Mouse (Mus musculus): ENCODE measurements at regions not wholly inside any gene's neighbourhood (a gene's known extent, or its start where the extent isn't known, plus 50 kb on each side); places are given as distances from the start of the nearest gene placed in this dataset.

DNA sequence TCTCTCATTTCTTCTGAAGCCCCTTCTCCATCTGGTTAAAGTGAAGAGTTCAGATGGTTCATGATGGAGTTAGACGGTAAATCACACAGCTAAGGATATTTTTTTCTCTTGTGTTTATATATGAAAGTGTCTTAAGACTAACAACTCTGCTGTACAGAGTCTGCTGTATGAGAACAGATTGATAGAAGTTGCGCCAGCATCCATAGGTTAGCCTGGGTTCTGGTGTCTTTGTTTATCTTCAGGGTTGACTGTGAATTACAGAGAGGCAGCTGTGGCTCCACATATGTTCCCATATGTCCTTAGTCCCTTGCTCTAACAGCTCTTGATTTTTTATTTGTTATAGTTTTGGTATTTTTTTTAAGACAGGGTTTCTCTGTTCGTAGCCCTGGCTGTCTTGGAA lies 334.9 kb upstream of the Api5 start:
- Histone ChIP-seq H3K9me3 (ENCODE audit: control insufficient read depth) (no peaks in the 10 kb centered on the region), H3K4me3 (ENCODE audit: low read depth, low read length) (no peak overlapping the region), H3K27me3 (replicated peaks; ENCODE audit: control insufficient read depth, insufficient read depth, low read length) (no peaks in the 10 kb centered on the region), H3K4me2 (replicated peaks; ENCODE audit: low read depth) (no peak overlapping the region), H3K9ac (ENCODE audit: low read depth, low read length) (no peak overlapping the region), H3K4me1 (replicated peaks; ENCODE audit: control insufficient read depth, insufficient read depth, low read length) (no peaks in the 10 kb centered on the region), H3K27ac (ENCODE audit: low read depth, low read length) (no peak overlapping the region), H3K36me3 (ENCODE audit: control insufficient read depth, insufficient read depth) (no peaks in the 10 kb centered on the region)
- WGBS: 50% methylated on average over 3 of the region's 3 CpGs
- no peak for ATAC-seq
- TF ChIP-seq CTCF (IDR thresholded peaks at IDR 0.05; ENCODE audit: low read depth): no peak

DNA sequence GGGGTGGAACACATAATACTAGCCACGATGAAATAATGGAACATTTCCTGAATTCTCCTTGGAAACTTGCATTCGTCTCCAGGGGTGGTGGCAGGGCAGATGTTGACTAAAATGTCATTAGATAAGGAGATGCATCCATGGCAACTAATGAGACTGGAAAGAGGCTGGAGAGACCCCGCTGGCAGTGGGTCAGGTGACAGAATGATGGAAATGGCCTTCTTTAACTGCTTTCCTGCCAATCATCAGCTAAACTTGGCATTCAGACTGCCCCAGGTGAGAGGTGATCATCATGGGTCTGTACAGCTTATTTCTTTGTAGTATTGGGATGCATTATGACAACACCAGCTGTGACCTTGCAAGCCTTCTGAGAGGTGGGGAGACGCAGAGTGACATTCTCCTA lies 334.3 kb upstream of the Api5 start:
- Histone ChIP-seq H3K9ac (ENCODE audit: low read depth, low read length) (no peak overlapping the region), H3K36me3 (ENCODE audit: control insufficient read depth, insufficient read depth) (no peaks in the 10 kb centered on the region), H3K4me2 (replicated peaks; ENCODE audit: low read depth) (no peak overlapping the region), H3K27me3 (replicated peaks; ENCODE audit: control insufficient read depth, insufficient read depth, low read length) (no peaks in the 10 kb centered on the region), H3K27ac (ENCODE audit: low read depth, low read length) (no peak overlapping the region), H3K4me1 (replicated peaks; ENCODE audit: control insufficient read depth, insufficient read depth, low read length) (no peaks in the 10 kb centered on the region), H3K9me3 (ENCODE audit: control insufficient read depth) (no peaks in the 10 kb centered on the region), H3K4me3 (ENCODE audit: low read depth, low read length) (no peak overlapping the region)
- ATAC-seq: no peak
- 46% methylated on average over 4 of the region's 4 CpGs for WGBS
- TF ChIP-seq CTCF (IDR thresholded peaks at IDR 0.05; ENCODE audit: low read depth): no peak

GRCm38 (mm10) chr2:94766524-94766923 lies 328.6 kb upstream of the Api5 start:
- TF ChIP-seq CTCF (IDR thresholded peaks at IDR 0.05; ENCODE audit: low read depth): peak; percentile 42
- no peaks in the 10 kb centered on the region for H3K36me3 ChIP-seq (ENCODE audit: control insufficient read depth, insufficient read depth)
- H3K4me3 ChIP-seq (ENCODE audit: low read depth, low read length): no peak overlapping the region
- H3K9me3 ChIP-seq (ENCODE audit: control insufficient read depth): no peaks in the 10 kb centered on the region
- no peaks in the 10 kb centered on the region for H3K27me3 ChIP-seq (replicated peaks; ENCODE audit: control insufficient read depth, insufficient read depth, low read length)
- 80% methylated on average over 2 of the region's 2 CpGs for WGBS
- no peak overlapping the region for H3K27ac ChIP-seq (ENCODE audit: low read depth, low read length)
- no peaks in the 10 kb centered on the region for H3K4me1 ChIP-seq (replicated peaks; ENCODE audit: control insufficient read depth, insufficient read depth, low read length)
- no peak overlapping the region for H3K4me2 ChIP-seq (replicated peaks; ENCODE audit: low read depth)
- H3K9ac ChIP-seq (ENCODE audit: low read depth, low read length): no peak overlapping the region
- no peak for ATAC-seq

GRCm38 (mm10) chr2:94764852-94765435 lies 327.0 kb upstream of the Api5 start:
- ATAC-seq: no peak
- Histone ChIP-seq H3K4me1 (replicated peaks; ENCODE audit: control insufficient read depth, insufficient read depth, low read length) (no peaks in the 10 kb centered on the region), H3K36me3 (ENCODE audit: control insufficient read depth, insufficient read depth) (no peaks in the 10 kb centered on the region), H3K4me3 (ENCODE audit: low read depth, low read length) (no peak overlapping the region), H3K9me3 (ENCODE audit: control insufficient read depth) (no peaks in the 10 kb centered on the region), H3K4me2 (replicated peaks; ENCODE audit: low read depth) (no peak overlapping the region), H3K27ac (ENCODE audit: low read depth, low read length) (no peak overlapping the region), H3K27me3 (replicated peaks; ENCODE audit: control insufficient read depth, insufficient read depth, low read length) (no peaks in the 10 kb centered on the region), H3K9ac (ENCODE audit: low read depth, low read length) (no peak overlapping the region)
- 49% methylated on average over 8 of the region's 8 CpGs for WGBS
- no peak for TF ChIP-seq CTCF (IDR thresholded peaks at IDR 0.05; ENCODE audit: low read depth)

- no peak for TF ChIP-seq CTCF (IDR thresholded peaks at IDR 0.05; ENCODE audit: low read depth)
- Histone ChIP-seq H3K9ac (ENCODE audit: low read depth, low read length) (no peak overlapping the region), H3K27me3 (replicated peaks; ENCODE audit: control insufficient read depth, insufficient read depth, low read length) (no peaks in the 10 kb centered on the region), H3K4me2 (replicated peaks; ENCODE audit: low read depth) (no peak overlapping the region), H3K4me1 (replicated peaks; ENCODE audit: control insufficient read depth, insufficient read depth, low read length) (no peaks in the 10 kb centered on the region), H3K36me3 (ENCODE audit: control insufficient read depth, insufficient read depth) (no peaks in the 10 kb centered on the region), H3K9me3 (ENCODE audit: control insufficient read depth) (no peaks in the 10 kb centered on the region), H3K4me3 (ENCODE audit: low read depth, low read length) (no peak overlapping the region), H3K27ac (ENCODE audit: low read depth, low read length) (no peak overlapping the region)
- 33% methylated on average over 3 of the region's 3 CpGs for WGBS
- ATAC-seq: no peak
Observed at GRCm38 (mm10) chr2:94764451-94764850, 326.5 kb upstream of the Api5 start.

- no peaks in the 10 kb centered on the region for H3K36me3 ChIP-seq (ENCODE audit: control insufficient read depth, insufficient read depth)
- H3K27me3 ChIP-seq (replicated peaks; ENCODE audit: control insufficient read depth, insufficient read depth, low read length): no peaks in the 10 kb centered on the region
- H3K4me2 ChIP-seq (replicated peaks; ENCODE audit: low read depth): no peak overlapping the region
- ATAC-seq: no peak
- whole genome bisulfite sequencing: 86% methylated on average over 3 of the region's 3 CpGs
- H3K4me1 ChIP-seq (replicated peaks; ENCODE audit: control insufficient read depth, insufficient read depth, low read length): no peaks in the 10 kb centered on the region
- no peak overlapping the region for H3K4me3 ChIP-seq (ENCODE audit: low read depth, low read length)
- TF ChIP-seq CTCF (IDR thresholded peaks at IDR 0.05; ENCODE audit: low read depth): no peak
- H3K9me3 ChIP-seq (ENCODE audit: control insufficient read depth): no peaks in the 10 kb centered on the region
- H3K27ac ChIP-seq (ENCODE audit: low read depth, low read length): no peak overlapping the region
- no peak overlapping the region for H3K9ac ChIP-seq (ENCODE audit: low read depth, low read length)
Observed at GRCm38 (mm10) chr2:94748161-94748711, 310.3 kb upstream of the Api5 start.

Data from intestine, postnatal 0 days (tissue).